Mouse (Mus musculus): ENCODE data around the gene Tll1.

- TF ChIP-seq POLR2A (IDR thresholded peaks at IDR 0.05; ENCODE audit: insufficient read length, low read depth), result no peak
- TF ChIP-seq TCF12 (IDR thresholded peaks at IDR 0.05; ENCODE audit: insufficient read depth, poor library complexity, severe bottlenecking), result no peak
- no peak for TF ChIP-seq MAX (IDR thresholded peaks at IDR 0.05; ENCODE audit: low read depth)
- TF ChIP-seq CEBPB (IDR thresholded peaks at IDR 0.05; ENCODE audit: insufficient read depth, poor library complexity, severe bottlenecking), result no peak
- TF ChIP-seq MYOD1 (IDR thresholded peaks at IDR 0.05; ENCODE audit: control insufficient read depth in 1 of 3, insufficient read length in 2 of 3, low read depth in 2 of 3), result no peak
- TF ChIP-seq SRF (IDR thresholded peaks at IDR 0.05; ENCODE audit: control insufficient read depth, insufficient read length, low read depth), result no peak
- no peak for TF ChIP-seq USF1 (IDR thresholded peaks at IDR 0.05; ENCODE audit: low read depth)
- no peak for TF ChIP-seq E2F4 (IDR thresholded peaks at IDR 0.05; ENCODE audit: insufficient read depth)
- TF ChIP-seq REST (IDR thresholded peaks at IDR 0.05; ENCODE audit: insufficient read depth, insufficient read length), result no peak
- TF ChIP-seq POLR2AphosphoS2 (IDR thresholded peaks at IDR 0.05; ENCODE audit: insufficient read length, low read depth), result no peak
- TF ChIP-seq MYOG (IDR thresholded peaks at IDR 0.05; ENCODE audit: control insufficient read depth in 1 of 3, insufficient read depth in 1 of 3, insufficient read length in 2 of 3, low read depth in 2 of 3), result no peak
These were observed 7.7 kb downstream of the Tll1 start for GRCm38 (mm10) chr8:64198326-64198725.

Data from myocyte (in vitro differentiated cells).